Mouse (Mus musculus) liver, embryonic 12.5 days (tissue): ENCODE measurements around the gene Phyhd1. TPM values are rescaled to one million over a fixed set of nuclear protein-coding genes. Genes with fewer than 3 reads are reported as not detected.

Source experiments
- ATAC-seq: fragments of 200-750 bp; cut with Nextera tagmentation; 2 replicates; pipeline ENCODE4 v1.8.0; 2017; ENCODE audit warnings: moderate number of reproducible peaks, mild to moderate bottlenecking, moderate library complexity
- H3K27ac ChIP-seq: fragments of 300-500 bp; sonication (generic); 2 replicates; pipeline ENCODE4 v1.5.1; 2016; ENCODE audit warnings: mild to moderate bottlenecking
- H3K27me3 ChIP-seq: fragments of 300-500 bp; sonication (generic); replicated peaks from 2 replicates; pipeline ENCODE4 v1.6.1; 2016; ENCODE audit warnings: mild to moderate bottlenecking, moderate library complexity
- H3K36me3 ChIP-seq: fragments of 300-500 bp; sonication (generic); 2 replicates; pipeline ENCODE4 v1.6.1; 2016; ENCODE audit warnings: mild to moderate bottlenecking, moderate library complexity
- H3K4me1 ChIP-seq: fragments of 300-500 bp; sonication (generic); 2 replicates; pipeline ENCODE4 v1.6.1; 2016
- H3K4me2 ChIP-seq: fragments of 300-500 bp; sonication (generic); 2 replicates; pipeline ENCODE4 v1.6.1; 2016; ENCODE audit warnings: mild to moderate bottlenecking, moderate library complexity
- H3K4me3 ChIP-seq: fragments of 300-500 bp; sonication (generic); 2 replicates; pipeline ENCODE4 v1.5.1; 2016; ENCODE audit warnings: mild to moderate bottlenecking, moderate library complexity
- H3K9ac ChIP-seq: fragments of 300-500 bp; sonication (generic); 2 replicates; pipeline ENCODE4 v1.6.1; 2016; ENCODE audit warnings: mild to moderate bottlenecking, moderate library complexity
- H3K9me3 ChIP-seq: fragments of 300-500 bp; sonication (generic); replicated peaks from 2 replicates; pipeline ENCODE4 v1.6.1; 2016; ENCODE audit warnings: mild to moderate bottlenecking, moderate library complexity
- WGBS: fragments of 180-500 bp; shearing (Covaris S2); methylation state at CpG from one replicate; pipeline ENCODE4 v1.1.7; 2016; ENCODE audit not compliant: insufficient replicate concordance; 5-methylcytosine and 5-hydroxymethylcytosine counted together
- polyA plus RNA-seq: library from polyadenylated mRNA; unstranded; fragments of >200 nt; fragmentation: Nextera tagmentation; extraction: Ambion mirVana; gene quantifications from 2 replicates; pipeline ENCODE4 v1.2.1, GENCODE M21; 2016

Phyhd1 gene
- polyA plus RNA-seq, 1 experiment from 2014 or later = 7.4 TPM

DNA sequence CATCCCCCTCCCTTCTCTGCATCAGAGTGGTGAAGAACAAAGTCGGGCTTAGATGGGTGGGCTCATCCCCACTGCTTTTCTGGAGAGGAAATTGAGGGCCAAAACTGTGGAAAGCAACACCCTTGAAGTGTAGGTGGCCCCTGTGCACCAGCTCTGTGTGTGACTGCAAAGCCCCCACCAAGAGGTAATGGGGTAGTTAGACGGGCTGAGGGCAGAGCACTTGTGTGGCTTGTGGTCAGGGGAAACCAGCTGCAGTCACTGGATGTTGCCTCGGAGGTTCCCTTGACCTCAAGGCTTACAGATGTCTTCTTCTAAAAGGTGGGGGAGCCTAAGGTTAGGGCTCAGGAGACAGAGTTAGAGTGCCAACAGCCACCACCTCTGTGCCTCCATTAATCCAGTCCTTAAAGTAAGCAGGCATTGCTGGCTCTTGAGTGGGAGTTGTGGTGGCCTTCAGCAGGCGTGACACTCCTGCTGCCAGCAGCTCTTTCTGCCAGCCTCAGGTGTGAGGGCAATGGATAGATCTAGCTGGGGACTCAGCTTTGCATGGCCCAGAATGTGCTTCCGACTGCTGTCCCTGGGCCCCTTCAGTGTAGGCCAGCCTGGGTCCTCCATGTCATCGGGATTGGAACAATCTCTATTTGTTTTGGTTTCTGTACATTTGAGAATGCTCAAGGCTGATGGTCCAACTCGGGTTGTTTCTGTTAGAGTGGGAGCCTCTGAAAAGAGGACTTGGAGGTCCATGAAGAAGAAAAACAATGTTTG lies 8.1 kb upstream of the Phyhd1 start:
- no peaks in the 10 kb centered on the region for H3K9me3 ChIP-seq
- 51% methylated on average over 7 of the region's 7 CpGs for WGBS

DNA sequence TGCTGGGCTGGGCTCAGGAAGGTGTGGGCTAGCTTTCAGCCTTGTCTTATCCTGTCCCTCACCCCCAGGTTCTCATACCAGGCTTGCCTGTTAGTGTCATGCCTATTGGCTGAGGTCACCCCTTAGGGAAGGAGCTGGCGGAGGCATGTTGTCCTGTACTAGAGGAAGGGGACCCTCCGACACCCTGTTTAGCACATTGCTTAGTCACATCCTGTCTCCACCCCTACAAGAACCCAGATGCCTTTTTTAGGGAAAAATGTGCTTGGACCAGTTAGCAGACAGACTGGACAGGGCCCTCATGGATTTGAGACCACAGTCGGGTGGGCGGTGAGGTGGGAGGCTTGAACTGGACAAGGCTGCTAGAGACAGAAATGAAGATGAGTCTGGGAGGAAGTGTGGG lies 7.4 kb upstream of the Phyhd1 start:
- H3K27ac ChIP-seq = peak overlapping the region; percentile 37; the same call in 1 of the 2 replicates
- H3K27me3 ChIP-seq = no peaks in the 10 kb centered on the region
- no peak overlapping the region for H3K4me3 ChIP-seq
- H3K9ac ChIP-seq = no peak overlapping the region
- no peak overlapping the region for H3K4me2 ChIP-seq
- H3K36me3 ChIP-seq = peaks cover 98% of the 10 kb centered on the region
- 49% methylated on average over 4 of the region's 4 CpGs for WGBS
- H3K4me1 ChIP-seq = peaks cover 32% of the 10 kb centered on the region
- ATAC-seq = peak; percentile 10; the same call in 1 of the 2 replicates
- H3K9me3 ChIP-seq = no peaks in the 10 kb centered on the region

More for the DNA sequence above, 8.1 kb upstream of the Phyhd1 start:
- Histone ChIP-seq H3K4me1 (peaks cover 34% of the 10 kb centered on the region), H3K27me3 (no peaks in the 10 kb centered on the region), H3K36me3 (peaks cover 98% of the 10 kb centered on the region), H3K27ac (0 out of 2 replicates have a peak overlapping the region, but pooled peaks have one; percentile 37), H3K4me3 (no peak overlapping the region), H3K9ac (no peak overlapping the region), H3K4me2 (no peak overlapping the region)
- ATAC-seq = no peak

DNA sequence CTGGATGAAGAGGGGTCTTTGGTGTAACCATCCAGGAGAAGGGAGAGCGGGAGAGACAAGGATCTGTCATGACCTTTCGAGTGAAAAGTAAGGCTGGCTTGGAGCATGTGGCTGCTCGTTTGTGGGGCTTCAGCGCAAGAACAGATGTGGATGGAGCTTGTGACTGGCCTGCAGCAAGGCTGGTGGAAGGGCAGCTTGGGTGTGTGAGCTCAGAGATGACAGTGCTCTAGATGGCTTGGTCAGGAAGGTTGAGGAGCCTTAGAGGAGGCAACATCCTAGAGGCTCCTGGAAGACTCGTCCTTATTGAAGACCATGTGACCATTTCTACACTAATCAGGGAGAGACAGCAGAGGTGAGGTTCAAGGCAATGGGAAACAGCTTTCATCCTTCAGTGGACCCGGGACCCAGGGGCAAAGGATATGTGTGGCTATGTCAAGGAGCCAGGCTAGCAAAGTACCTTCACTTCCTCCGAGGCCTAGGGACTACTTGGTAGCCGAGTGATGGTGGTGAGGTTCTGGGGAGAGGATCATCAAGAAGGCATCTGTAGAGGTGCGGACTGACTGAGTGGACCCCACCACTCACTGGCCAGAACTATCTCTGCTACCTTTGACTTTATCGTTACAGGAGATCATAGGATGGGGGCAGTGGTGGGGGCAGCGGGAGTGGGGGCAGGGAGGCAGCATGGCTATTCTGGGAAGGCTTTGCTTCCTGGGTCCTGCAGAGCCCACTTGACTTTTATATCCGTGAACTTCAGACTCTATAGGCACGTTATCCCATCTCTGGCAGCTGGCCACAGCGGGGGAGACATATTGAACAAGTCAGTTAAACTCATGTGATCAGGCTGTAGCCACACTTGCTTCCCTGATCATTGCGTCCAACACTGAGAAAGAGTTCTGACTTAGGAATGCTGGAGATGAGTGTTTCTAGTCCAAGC lies 6.6 kb upstream of the Phyhd1 start:
- no peak overlapping the region for H3K27ac ChIP-seq

GRCm38 (mm10) chr2:30261064-30261736 lies 4.8 kb upstream of the Phyhd1 start:
- Histone ChIP-seq H3K36me3 (peaks cover 90% of the 10 kb centered on the region), H3K27ac (no peak overlapping the region), H3K27me3 (no peaks in the 10 kb centered on the region), H3K4me2 (no peak overlapping the region), H3K9ac (no peak overlapping the region), H3K4me3 (no peak overlapping the region), H3K4me1 (peaks cover 42% of the 10 kb centered on the region), H3K9me3 (no peaks in the 10 kb centered on the region)
- ATAC-seq = no peak
- WGBS = 79% methylated on average over 4 of the region's 4 CpGs

More for the DNA sequence above, 6.6 kb upstream of the Phyhd1 start:
- Histone ChIP-seq H3K4me2 (no peak overlapping the region), H3K27me3 (no peaks in the 10 kb centered on the region), H3K9me3 (no peaks in the 10 kb centered on the region), H3K4me3 (no peak overlapping the region), H3K9ac (no peak overlapping the region), H3K36me3 (peaks cover 99% of the 10 kb centered on the region), H3K4me1 (peaks cover 26% of the 10 kb centered on the region)
- ATAC-seq = no peak
- 78% methylated on average over 15 of the region's 15 CpGs for WGBS

GRCm38 (mm10) chr2:30261921-30262839 lies 3.8 kb upstream of the Phyhd1 start:
- ATAC-seq = no peak
- Histone ChIP-seq H3K9me3 (no peaks in the 10 kb centered on the region), H3K9ac (no peak overlapping the region), H3K4me2 (no peak overlapping the region), H3K4me1 (peaks cover 52% of the 10 kb centered on the region), H3K27ac (no peak overlapping the region), H3K4me3 (no peak overlapping the region), H3K36me3 (peaks cover 80% of the 10 kb centered on the region), H3K27me3 (no peaks in the 10 kb centered on the region)
- WGBS = 90% methylated on average over 18 of the region's 18 CpGs

DNA sequence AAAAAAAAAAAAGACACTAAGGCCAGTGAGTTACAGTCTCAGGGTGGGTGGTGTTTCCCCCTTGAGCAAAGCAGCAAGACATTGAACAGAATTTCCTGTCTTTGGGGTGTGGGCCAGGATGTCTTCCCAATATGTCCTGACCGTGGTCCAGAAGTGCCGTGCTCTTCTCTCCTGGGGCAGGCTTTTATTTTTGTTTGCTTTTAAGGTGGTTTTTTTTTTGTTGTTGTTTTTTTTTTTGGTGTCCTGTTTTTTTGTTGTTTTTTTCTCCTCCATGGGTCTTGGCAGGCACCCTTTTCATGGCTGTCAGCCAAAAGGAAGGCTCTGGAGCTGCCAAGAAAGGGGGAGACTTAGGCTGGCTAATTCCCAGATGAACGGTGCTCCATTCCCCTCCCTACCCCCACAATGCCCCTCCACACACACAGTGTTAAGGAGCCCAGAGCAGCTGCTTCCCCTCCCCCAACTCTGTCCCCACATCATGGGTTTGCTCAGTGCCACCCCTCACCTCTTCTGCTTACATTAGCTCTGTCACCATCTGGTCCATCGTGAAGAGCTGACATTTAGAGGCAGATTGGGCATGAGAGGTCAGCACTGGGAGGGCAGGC lies 3.1 kb upstream of the Phyhd1 start:
- H3K27me3 ChIP-seq = no peaks in the 10 kb centered on the region
- H3K4me1 ChIP-seq = peaks cover 49% of the 10 kb centered on the region
- no peak overlapping the region for H3K9ac ChIP-seq
- no peak for ATAC-seq
- 71% methylated on average over 4 of the region's 4 CpGs for WGBS
- H3K27ac ChIP-seq = no peak overlapping the region
- H3K9me3 ChIP-seq = no peaks in the 10 kb centered on the region
- no peak overlapping the region for H3K4me2 ChIP-seq
- peaks cover 72% of the 10 kb centered on the region for H3K36me3 ChIP-seq
- H3K4me3 ChIP-seq = no peak overlapping the region

DNA sequence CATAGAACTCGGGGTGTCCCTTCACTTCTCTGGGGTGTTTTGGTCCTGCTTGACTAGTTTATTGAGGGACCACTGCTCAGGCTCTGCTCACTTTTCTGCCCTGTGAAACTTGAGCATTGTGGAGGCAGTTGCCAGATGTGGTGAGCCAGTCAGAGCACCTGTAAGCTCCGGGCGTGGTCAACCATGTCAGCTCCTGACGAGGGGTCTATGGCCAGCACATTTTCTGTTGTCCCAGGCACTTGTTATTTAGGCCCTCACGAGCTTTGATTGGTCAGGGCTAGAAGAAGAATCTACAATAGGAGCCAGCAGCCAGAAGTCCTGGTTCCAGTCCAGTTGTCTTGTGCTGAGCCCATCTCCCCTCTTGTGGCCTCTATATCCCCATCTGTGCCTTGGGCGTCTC lies 2.2 kb upstream of the Phyhd1 start:
- WGBS = 82% methylated on average over 6 of the region's 6 CpGs
- no peaks in the 10 kb centered on the region for H3K27me3 ChIP-seq
- no peak overlapping the region for H3K9ac ChIP-seq
- no peaks in the 10 kb centered on the region for H3K9me3 ChIP-seq
- H3K4me3 ChIP-seq = no peak overlapping the region
- no peak for ATAC-seq
- H3K36me3 ChIP-seq = peaks cover 64% of the 10 kb centered on the region
- H3K4me2 ChIP-seq = no peak overlapping the region
- H3K4me1 ChIP-seq = peaks cover 40% of the 10 kb centered on the region
- no peak overlapping the region for H3K27ac ChIP-seq

DNA sequence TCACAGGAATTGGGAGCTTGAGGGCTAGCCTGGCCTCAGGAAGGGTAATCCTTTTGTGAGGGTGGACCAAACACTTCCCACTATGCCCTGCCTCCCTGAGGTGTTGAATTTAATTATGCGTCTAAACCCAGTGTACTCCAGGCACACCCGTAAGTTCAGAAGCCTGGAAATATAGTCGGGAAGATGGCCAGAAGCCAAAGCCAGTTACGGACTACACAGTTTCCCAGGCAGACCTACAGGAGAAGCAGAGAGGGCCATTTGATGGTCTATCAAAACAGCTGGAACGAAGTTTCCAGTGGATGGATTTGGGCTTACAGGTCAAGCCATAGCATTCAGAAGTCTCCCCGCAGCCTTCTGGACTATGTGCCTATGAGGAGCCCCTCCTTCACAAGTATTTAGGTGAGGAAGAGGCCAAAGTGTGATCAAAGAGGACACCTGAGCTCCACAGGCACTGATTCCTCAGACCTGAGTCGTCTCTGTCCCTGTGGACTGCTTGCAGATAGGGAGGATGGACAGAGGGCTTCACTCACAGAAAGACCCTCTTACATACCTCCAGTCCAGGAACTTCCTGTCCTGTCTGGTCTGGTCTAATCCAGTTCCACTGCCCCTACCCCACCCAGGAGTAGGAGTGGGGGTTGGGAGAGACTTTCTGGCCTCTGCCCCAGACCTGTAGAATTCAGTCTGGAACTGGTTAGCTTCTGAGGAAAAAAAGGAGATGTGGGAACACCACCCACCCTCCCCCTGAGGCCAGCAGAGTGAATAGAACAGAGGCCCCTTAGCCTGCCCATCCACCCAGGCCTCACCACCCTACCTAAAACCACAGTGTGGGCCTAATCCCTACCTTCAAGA lies 1.1 kb upstream of the Phyhd1 start:
- Histone ChIP-seq H3K9ac (no peak overlapping the region), H3K36me3 (peaks cover 53% of the 10 kb centered on the region), H3K4me1 (peaks cover 36% of the 10 kb centered on the region), H3K4me2 (no peak overlapping the region), H3K27ac (peak overlapping the region; percentile 72; the same call in 1 of the 2 replicates), H3K9me3 (no peaks in the 10 kb centered on the region), H3K27me3 (no peaks in the 10 kb centered on the region), H3K4me3 (no peak overlapping the region)
- no peak for ATAC-seq
- WGBS = 76% methylated on average over 7 of the region's 7 CpGs

DNA sequence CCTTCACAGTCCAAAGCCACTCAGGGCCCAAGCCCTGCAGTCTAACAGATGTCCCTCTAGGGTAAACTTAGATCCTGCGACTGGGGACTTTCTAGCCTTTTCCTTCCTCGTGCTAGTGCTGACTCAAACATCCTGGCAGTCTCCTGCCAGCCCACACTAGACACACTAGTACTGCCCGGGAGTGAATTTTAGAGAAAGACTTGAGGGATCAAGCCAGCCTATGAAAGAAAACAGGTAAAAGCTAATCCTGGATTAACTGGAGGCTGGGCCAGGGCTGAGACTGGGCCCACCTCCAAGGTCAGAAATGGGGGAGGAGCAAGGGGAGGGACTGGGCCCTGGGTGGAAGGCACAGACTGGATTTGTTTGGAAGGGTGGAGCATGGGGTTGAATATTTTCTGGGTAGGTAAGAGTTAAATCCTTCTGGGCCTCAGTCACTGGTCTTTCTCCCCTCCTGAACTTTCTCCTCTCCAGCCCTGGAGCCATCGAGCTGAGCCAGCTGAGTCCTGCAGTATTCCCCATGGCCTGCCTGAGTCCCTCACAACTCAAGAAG lies 464 bp downstream of the Phyhd1 start:
- Histone ChIP-seq H3K27me3 (no peaks in the 10 kb centered on the region), H3K9me3 (no peaks in the 10 kb centered on the region), H3K4me1 (peaks cover 34% of the 10 kb centered on the region), H3K36me3 (peaks cover 37% of the 10 kb centered on the region), H3K27ac (peak overlapping the region; percentile 72), H3K4me3 (peak overlapping the region; percentile 25), H3K4me2 (peak overlapping the region; percentile 40), H3K9ac (peak overlapping the region; percentile 29)
- 55% methylated on average over 4 of the region's 4 CpGs for WGBS
- peak; percentile 65 for ATAC-seq

- Histone ChIP-seq H3K27me3 (no peaks in the 10 kb centered on the region), H3K4me3 (no peak overlapping the region), H3K4me1 (peaks cover 34% of the 10 kb centered on the region), H3K9ac (no peak overlapping the region), H3K36me3 (peaks cover 30% of the 10 kb centered on the region), H3K9me3 (no peaks in the 10 kb centered on the region), H3K27ac (peak overlapping the region; percentile 72), H3K4me2 (0 out of 2 replicates have a peak overlapping the region, but pooled peaks have one; percentile 40)
- ATAC-seq = no peak
- WGBS = 86% methylated on average over 2 of the region's 2 CpGs
Measured at GRCm38 (mm10) chr2:30267466-30267865, 1.5 kb downstream of the Phyhd1 start.
